Mouse (Mus musculus) midbrain, embryonic 16.5 days (tissue): ENCODE data around the gene Tex45. TPM values are rescaled to one million over a fixed set of nuclear protein-coding genes. Genes with fewer than 3 reads are reported as not detected.

ENCODE experiments used
- ATAC-seq: fragments of 200-750 bp; cut with Nextera tagmentation; 2 replicates; pipeline ENCODE4 v1.8.0; 2017; ENCODE audit warnings: moderate TSS enrichment
- H3K27ac ChIP-seq: fragments of 300-500 bp; sonication (generic); 2 replicates; pipeline ENCODE4 v1.5.1; 2014; ENCODE audit warnings: mild to moderate bottlenecking, low read length, mixed read lengths
- H3K27me3 ChIP-seq: fragments of 300-500 bp; sonication (generic); 2 replicates; pipeline ENCODE4 v1.6.1; 2014; ENCODE audit warnings: low read depth, low read length, mixed read lengths; ENCODE audit not compliant: control insufficient read depth, insufficient read depth
- H3K36me3 ChIP-seq: fragments of 300-500 bp; sonication (generic); 2 replicates; pipeline ENCODE4 v1.6.1; 2014; ENCODE audit warnings: mild to moderate bottlenecking, low read length, moderate library complexity, mixed read lengths; ENCODE audit not compliant: control insufficient read depth, insufficient read depth
- H3K4me1 ChIP-seq: fragments of 300-500 bp; sonication (generic); 2 replicates; pipeline ENCODE4 v1.6.1; 2014; ENCODE audit warnings: mild to moderate bottlenecking, low read length, mixed read lengths; ENCODE audit not compliant: control insufficient read depth, insufficient read depth
- H3K4me2 ChIP-seq: fragments of 300-500 bp; sonication (generic); 2 replicates; pipeline ENCODE4 v1.6.1; 2014; ENCODE audit warnings: mild to moderate bottlenecking, low read length, mixed read lengths
- H3K4me3 ChIP-seq: fragments of 300-500 bp; sonication (generic); 2 replicates; pipeline ENCODE4 v1.5.1; 2014; ENCODE audit warnings: low read depth, mild to moderate bottlenecking, low read length, moderate library complexity, mixed read lengths
- H3K9ac ChIP-seq: fragments of 300-500 bp; sonication (generic); 2 replicates; pipeline ENCODE4 v1.6.1; 2014; ENCODE audit warnings: low read depth, low read length, mixed read lengths
- H3K9me3 ChIP-seq: fragments of 300-500 bp; sonication (generic); replicated peaks from 2 replicates; pipeline ENCODE4 v1.6.1; 2014; ENCODE audit warnings: mild to moderate bottlenecking, low read length, mixed read lengths; ENCODE audit not compliant: control insufficient read depth, poor library complexity, severe bottlenecking
- WGBS: fragments of 180-500 bp; shearing (Covaris S2); extraction: QIAGEN DNeasy Blood & Tissue Kit; methylation state at CpG from one replicate; pipeline ENCODE4 v1.1.7; 2014; 5-methylcytosine and 5-hydroxymethylcytosine counted together
- polyA plus RNA-seq: library from polyadenylated mRNA; unstranded; fragments of >200 nt; fragmentation: Nextera tagmentation; extraction: Ambion mirVana; gene quantifications from 2 replicates; pipeline ENCODE4 v1.2.1, GENCODE M21; 2015

The Tex45 gene
- polyA plus RNA-seq, 1 experiment from 2014 or later: 0.46 TPM

DNA sequence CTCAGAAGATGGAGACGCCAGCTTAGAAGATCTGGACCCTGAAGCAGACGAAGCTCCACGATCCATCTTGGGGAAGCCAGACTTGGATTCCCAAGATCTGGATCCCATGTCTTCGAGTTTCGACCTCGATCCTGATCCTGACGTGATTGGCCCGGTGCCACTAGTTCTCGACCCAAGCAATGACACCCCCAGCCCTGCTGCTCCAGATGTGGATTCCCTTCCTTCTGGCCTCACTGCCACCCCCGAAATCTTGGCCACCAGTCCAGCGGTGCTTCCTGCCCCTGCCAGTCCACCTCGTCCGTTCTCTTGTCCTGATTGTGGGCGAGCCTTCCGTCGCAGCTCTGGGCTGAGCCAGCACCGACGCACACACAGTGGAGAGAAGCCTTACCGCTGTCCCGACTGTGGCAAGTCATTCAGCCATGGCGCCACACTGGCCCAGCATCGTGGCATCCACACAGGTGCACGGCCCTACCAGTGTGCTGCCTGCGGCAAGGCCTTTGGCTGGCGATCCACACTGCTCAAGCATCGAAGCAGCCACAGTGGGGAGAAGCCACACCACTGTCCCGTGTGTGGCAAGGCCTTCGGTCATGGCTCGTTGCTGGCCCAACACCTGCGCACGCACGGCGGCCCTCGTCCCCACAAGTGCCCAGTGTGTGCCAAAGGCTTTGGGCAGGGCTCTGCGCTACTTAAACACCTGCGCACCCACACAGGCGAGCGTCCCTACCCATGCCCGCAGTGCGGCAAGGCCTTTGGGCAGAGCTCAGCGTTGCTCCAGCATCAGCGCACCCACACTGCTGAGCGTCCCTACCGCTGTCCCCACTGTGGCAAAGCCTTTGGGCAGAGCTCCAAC, 25.1 kb downstream of the Tex45 start:
- no peak overlapping the region for H3K9ac ChIP-seq
- no peak for ATAC-seq
- 96% methylated on average over 44 of the region's 44 CpGs for WGBS

GRCm38 (mm10) chr8:3496428-3496748, 25.7 kb downstream of the Tex45 start:
- H3K27me3 ChIP-seq: no peaks in the 10 kb centered on the region
- H3K4me2 ChIP-seq: no peak overlapping the region
- no peak overlapping the region for H3K4me3 ChIP-seq
- no peak overlapping the region for H3K27ac ChIP-seq
- peaks cover 23% of the 10 kb centered on the region for H3K36me3 ChIP-seq
- no peaks in the 10 kb centered on the region; the same call in 1 of the 2 replicates for H3K9me3 ChIP-seq
- no peak for ATAC-seq
- WGBS: 92% methylated on average over 15 of the region's 15 CpGs
- H3K4me1 ChIP-seq: peaks cover 25% of the 10 kb centered on the region
- no peak overlapping the region for H3K9ac ChIP-seq

More for the DNA sequence above, 25.1 kb downstream of the Tex45 start:
- H3K4me1 ChIP-seq: peaks cover 19% of the 10 kb centered on the region
- no peaks in the 10 kb centered on the region for H3K27me3 ChIP-seq
- H3K4me3 ChIP-seq: no peak overlapping the region
- H3K4me2 ChIP-seq: no peak overlapping the region
- no peaks in the 10 kb centered on the region; the same call in 1 of the 2 replicates for H3K9me3 ChIP-seq
- no peak overlapping the region for H3K27ac ChIP-seq
- peaks cover 23% of the 10 kb centered on the region for H3K36me3 ChIP-seq

DNA sequence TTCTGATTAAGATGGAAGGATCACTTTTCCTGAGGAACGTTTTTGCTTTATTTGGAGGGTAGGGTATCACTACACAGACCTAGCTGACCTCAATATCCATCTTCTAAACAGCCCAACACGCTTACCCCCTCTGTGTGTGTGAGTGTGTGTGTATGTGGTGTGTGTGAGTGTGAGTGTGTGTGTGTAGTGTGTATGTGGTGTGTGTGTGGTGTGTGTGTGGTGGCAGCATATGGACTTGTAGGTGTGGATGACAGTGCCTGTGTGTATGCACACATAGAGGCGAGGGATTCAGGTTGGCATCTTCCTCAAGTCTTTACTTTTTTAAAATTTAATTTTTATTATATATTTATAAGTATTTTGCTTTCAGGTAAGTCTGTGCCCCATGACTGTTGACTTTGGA, 27.9 kb downstream of the Tex45 start:
- peaks cover 26% of the 10 kb centered on the region for H3K4me1 ChIP-seq
- no peak overlapping the region for H3K27ac ChIP-seq
- H3K4me2 ChIP-seq: no peak overlapping the region
- no peaks in the 10 kb centered on the region for H3K27me3 ChIP-seq
- peaks cover 23% of the 10 kb centered on the region for H3K36me3 ChIP-seq
- H3K4me3 ChIP-seq: no peak overlapping the region
- H3K9me3 ChIP-seq: no peaks in the 10 kb centered on the region; the same call in 1 of the 2 replicates
- no peak for ATAC-seq
- WGBS: 88% methylated on average over 3 of the region's 3 CpGs
- H3K9ac ChIP-seq: no peak overlapping the region

DNA sequence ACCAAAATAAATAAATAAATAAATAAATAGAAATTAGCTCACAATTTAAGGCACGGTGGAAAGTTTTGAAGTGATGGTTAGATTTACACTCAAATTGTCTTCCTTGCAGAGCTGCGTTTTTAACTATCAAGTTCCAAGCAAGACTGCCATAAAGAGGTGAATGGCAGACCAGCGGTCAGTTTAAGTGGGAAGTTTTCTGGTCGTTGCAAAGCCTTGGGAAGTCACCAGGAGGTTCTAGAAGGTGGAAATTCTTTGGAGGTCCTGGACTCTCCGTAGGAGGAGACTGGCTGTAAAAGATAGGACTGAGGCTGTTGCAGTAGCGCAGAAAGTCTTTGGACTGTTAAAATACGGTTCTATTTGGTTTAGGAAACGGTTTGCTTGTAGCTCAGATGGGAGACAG, 29.1 kb downstream of the Tex45 start:
- H3K9ac ChIP-seq: peak overlapping the region; percentile 75
- peak overlapping the region; percentile 93 for H3K27ac ChIP-seq
- peak overlapping the region; percentile 84 for H3K4me2 ChIP-seq
- H3K36me3 ChIP-seq: peaks cover 20% of the 10 kb centered on the region
- WGBS: 8% methylated on average over 8 of the region's 8 CpGs
- peak overlapping the region; percentile 77 for H3K4me3 ChIP-seq
- peak; percentile 27 for ATAC-seq
- no peaks in the 10 kb centered on the region for H3K27me3 ChIP-seq
- H3K4me1 ChIP-seq: peaks cover 17% of the 10 kb centered on the region
- H3K9me3 ChIP-seq: no peaks in the 10 kb centered on the region; the same call in 1 of the 2 replicates

DNA sequence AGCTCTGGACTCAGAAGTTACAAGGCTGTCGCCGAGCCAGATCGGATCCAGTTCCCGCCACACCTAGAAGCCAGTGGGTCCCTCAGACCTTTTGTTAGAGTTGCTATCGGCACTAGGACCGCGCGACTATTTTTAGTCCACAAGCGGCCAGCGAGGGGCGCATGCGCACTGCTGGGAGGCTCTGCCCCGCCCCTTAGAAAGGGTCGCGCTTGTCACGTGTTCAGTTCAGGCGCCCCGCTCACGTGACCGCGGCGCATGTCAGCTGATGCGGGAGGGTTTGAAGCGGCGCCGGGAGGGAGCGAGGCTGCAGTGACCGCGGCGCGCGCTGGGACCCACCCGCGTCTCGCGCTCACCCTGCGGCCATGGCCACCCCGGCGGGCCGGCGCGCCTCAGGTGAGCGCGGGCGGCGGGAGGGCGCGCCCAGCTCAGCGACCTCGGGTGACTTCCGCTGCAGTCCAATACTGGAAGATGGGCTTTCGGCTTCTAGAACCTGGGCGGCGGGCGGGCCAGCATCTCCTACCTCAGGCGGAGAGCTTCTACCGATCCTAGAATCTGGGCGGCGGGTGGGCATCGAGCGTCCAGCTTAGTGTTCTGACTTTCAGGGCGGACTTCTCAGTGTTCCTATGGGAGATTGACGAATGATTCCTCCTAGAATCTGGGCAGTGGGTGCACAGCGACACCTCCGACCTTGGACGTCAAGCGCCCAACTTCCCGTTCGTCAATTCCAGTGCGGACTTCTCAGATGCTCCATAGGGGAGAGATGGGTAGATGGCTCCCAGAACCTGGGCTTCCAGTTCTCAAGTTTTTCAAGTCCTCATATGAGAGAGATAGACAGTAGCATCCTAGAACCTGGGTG, 29.8 kb downstream of the Tex45 start, which contains the start of gene Mcoln1:
TSS of gene Mcoln1 (plus strand) at position 223 of the 856 bp plus-strand sequence.
- peak; percentile 85 for ATAC-seq
- H3K9me3 ChIP-seq: no peaks in the 10 kb centered on the region; the same call in 1 of the 2 replicates
- H3K27me3 ChIP-seq: no peaks in the 10 kb centered on the region
- WGBS: under 1% methylated on average over 61 of the region's 70 CpGs
- H3K4me3 ChIP-seq: peak within 1 kb of the TSS; percentile 77
- peak within 1 kb of the TSS; percentile 88 for H3K4me2 ChIP-seq
- peak within 1 kb of the TSS; percentile 93 for H3K27ac ChIP-seq
- H3K4me1 ChIP-seq: peaks cover 16% of the 10 kb centered on the region
- H3K9ac ChIP-seq: peak within 1 kb of the TSS; percentile 84
- peaks cover 12% of the 10 kb centered on the region for H3K36me3 ChIP-seq

DNA sequence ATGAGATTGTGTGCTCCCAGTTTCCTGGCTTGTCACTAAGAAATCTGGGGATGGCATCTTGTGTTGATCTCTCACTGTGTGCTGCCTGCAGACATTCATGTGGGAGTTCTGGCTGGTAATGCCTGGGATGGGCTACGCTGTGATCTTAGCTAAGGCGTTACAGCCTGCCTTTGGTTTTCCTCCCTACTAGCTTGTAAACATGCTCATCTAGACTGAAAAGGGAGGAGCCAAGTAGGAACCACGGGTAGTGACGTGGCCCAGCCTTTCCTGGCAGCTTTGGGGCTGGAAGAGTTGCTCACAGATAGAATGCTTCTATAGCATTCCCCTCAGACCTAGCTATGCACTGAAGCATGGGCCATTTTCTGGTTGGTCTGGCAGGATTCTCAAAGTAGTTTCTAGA, 31.6 kb downstream of the Tex45 start:
- peaks cover 16% of the 10 kb centered on the region for H3K4me1 ChIP-seq
- 82% methylated on average over 4 of the region's 4 CpGs for WGBS
- H3K4me2 ChIP-seq: no peak overlapping the region

DNA sequence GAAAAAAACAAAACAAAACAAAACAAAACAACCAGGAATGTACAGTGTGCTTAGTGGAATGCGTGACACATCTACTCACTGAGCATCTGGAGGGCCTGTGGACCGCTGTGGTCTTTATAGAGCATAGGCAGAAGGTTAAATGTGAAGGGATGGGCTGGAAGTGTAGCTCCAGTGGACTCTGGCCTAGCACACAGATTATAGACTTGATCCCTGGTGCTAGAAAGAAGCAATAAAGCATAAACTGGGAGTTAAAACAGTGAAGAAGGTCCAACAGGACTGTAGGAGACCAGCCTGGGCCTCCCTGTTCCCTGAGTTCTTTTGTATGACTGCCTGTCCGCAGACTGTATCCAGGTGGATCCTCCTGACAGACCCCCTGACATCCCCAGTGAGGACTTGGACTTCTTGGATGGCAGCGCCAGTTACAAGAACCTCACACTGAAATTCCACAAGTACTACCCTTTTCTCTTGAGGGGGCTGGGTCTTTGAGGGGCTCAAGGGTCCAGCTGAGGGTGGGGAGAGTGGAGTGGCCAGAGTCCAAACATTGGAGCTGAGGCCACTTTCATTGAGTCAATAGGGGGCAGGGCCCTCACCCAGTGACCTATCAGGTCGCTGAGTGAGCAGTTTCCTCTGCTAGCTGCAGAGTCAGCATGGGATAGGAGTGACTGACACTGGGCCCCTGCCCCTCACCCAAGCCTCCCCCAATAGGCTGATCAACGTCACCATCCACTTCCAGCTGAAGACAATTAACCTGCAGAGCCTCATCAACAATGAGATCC, 37.5 kb downstream of the Tex45 start:
- Histone ChIP-seq H3K9me3 (no peaks in the 10 kb centered on the region), H3K36me3 (peaks cover 19% of the 10 kb centered on the region), H3K9ac (no peak overlapping the region), H3K4me1 (no peaks in the 10 kb centered on the region), H3K4me3 (no peak overlapping the region), H3K4me2 (no peak overlapping the region), H3K27me3 (no peaks in the 10 kb centered on the region), H3K27ac (no peak overlapping the region)
- ATAC-seq: no peak
- 89% methylated on average over 6 of the region's 6 CpGs for WGBS

More for the DNA sequence above, 31.6 kb downstream of the Tex45 start:
- Histone ChIP-seq H3K9me3 (no peaks in the 10 kb centered on the region), H3K27me3 (no peaks in the 10 kb centered on the region), H3K4me3 (no peak overlapping the region), H3K27ac (no peak overlapping the region), H3K36me3 (peaks cover 8% of the 10 kb centered on the region), H3K9ac (no peak overlapping the region)
- no peak for ATAC-seq

- 29% methylated on average over 13 of the region's 13 CpGs for WGBS
- peaks cover 13% of the 10 kb centered on the region for H3K36me3 ChIP-seq
- peak overlapping the region; percentile 58 for H3K4me3 ChIP-seq
- no peaks in the 10 kb centered on the region for H3K9me3 ChIP-seq
- no peak for ATAC-seq
- H3K27ac ChIP-seq: peak overlapping the region; percentile 84
- no peaks in the 10 kb centered on the region for H3K27me3 ChIP-seq
- peak overlapping the region; percentile 78 for H3K9ac ChIP-seq
- H3K4me1 ChIP-seq: peaks cover 11% of the 10 kb centered on the region
- H3K4me2 ChIP-seq: peak overlapping the region; percentile 87
Observed at GRCm38 (mm10) chr8:3514681-3515247, 44.1 kb downstream of the Tex45 start.
